Mouse (Mus musculus) CH12.LX (cell line): ENCODE measurements around the gene App. TPM values are rescaled to one million over a fixed set of nuclear protein-coding genes. Genes with fewer than 3 reads are reported as not detected.

Experiments
- DNase-seq: peaks from one replicate; pipeline ENCODE4 v3.0.0-alpha.2; 2013; ENCODE audit errors: extremely low read depth
- H3K27ac ChIP-seq: 2 replicates; pipeline ENCODE4 v1.5.1; 2012; ENCODE audit warnings: low read depth, mild to moderate bottlenecking, control low read depth, moderate library complexity; ENCODE audit not compliant: insufficient read depth
- H3K27me3 ChIP-seq: replicated peaks from 2 replicates; pipeline ENCODE3; 2012; ENCODE audit warnings: inconsistent platforms
- H3K36me3 ChIP-seq, 2 experiments: replicated peaks in 1 of 2; 2 replicates each; pipeline versions ENCODE3 to v1.6.1; 2012; ENCODE audit warnings: inconsistent platforms in 1 of 2, low read length in 1 of 2, mild to moderate bottlenecking in 1 of 2, mixed read lengths in 1 of 2, moderate library complexity in 1 of 2; ENCODE audit not compliant: control insufficient read depth in 1 of 2, insufficient read depth in 1 of 2
- H3K4me1 ChIP-seq, 2 experiments: 2 replicates each; pipeline ENCODE4 v1.6.1; 2012; ENCODE audit warnings: inconsistent platforms in 1 of 2, moderate library complexity in 1 of 2; ENCODE audit not compliant: insufficient read depth in 2 of 2, control insufficient read depth in 1 of 2
- H3K4me2 ChIP-seq: 2 replicates; pipeline ENCODE4 v1.6.1; 2012; ENCODE audit warnings: low read depth, mild to moderate bottlenecking, control low read depth; ENCODE audit not compliant: poor library complexity, insufficient read depth, severe bottlenecking
- H3K4me3 ChIP-seq, 3 experiments: fragments of 150-350 bp in 1 of 3; sonication (generic) in 1 of 3; replicated peaks in 1 of 3; 2 replicates each; pipeline versions ENCODE3 to v1.5.1; 2011 to 2012; ENCODE audit warnings: low read depth in 2 of 3, low read length in 2 of 3, mild to moderate bottlenecking in 2 of 3, moderate library complexity in 2 of 3, control low read depth in 1 of 3, improper control_type of control experiment in 1 of 3, inconsistent platforms in 1 of 3, mixed read lengths in 1 of 3; ENCODE audit not compliant: poor library complexity in 1 of 3
- H3K79me2 ChIP-seq: replicated peaks from 2 replicates; pipeline ENCODE4 v1.6.1; 2012; ENCODE audit warnings: mild to moderate bottlenecking, moderate library complexity; ENCODE audit not compliant: control insufficient read depth, poor library complexity, insufficient read depth, severe bottlenecking; ENCODE audit errors: extremely low read depth
- H3K9ac ChIP-seq: 2 replicates; pipeline ENCODE4 v1.6.1; 2012; ENCODE audit warnings: low read depth, mild to moderate bottlenecking, control low read depth, moderate library complexity; ENCODE audit not compliant: insufficient read depth
- H3K9me3 ChIP-seq: replicated peaks from 2 replicates; pipeline ENCODE3; 2012; ENCODE audit warnings: low read length, inconsistent platforms, mixed read lengths
- CHD1 ChIP-seq: IDR thresholded peaks from 2 replicates; pipeline ENCODE4 v1.6.1; 2012; ENCODE audit warnings: low read depth, low read length, improper control_type of control experiment, inconsistent platforms
- CHD2 ChIP-seq: IDR thresholded peaks from 2 replicates; pipeline ENCODE4 v1.6.1; 2011; ENCODE audit warnings: low read length, improper control_type of control experiment
- CTCF ChIP-seq, 2 experiments: IDR thresholded peaks in 1 of 2; conservative IDR thresholded peaks in 1 of 2; 2 replicates each; pipeline ENCODE4 v1.5.1; 2011 to 2012; ENCODE audit warnings: low read depth in 2 of 2, low read length in 2 of 2, improper control_type of control experiment in 1 of 2, inconsistent platforms in 1 of 2, mild to moderate bottlenecking in 1 of 2, moderate library complexity in 1 of 2
- E2F4 ChIP-seq: IDR thresholded peaks from 2 replicates; pipeline ENCODE4 v1.6.1; 2011; ENCODE audit warnings: low read depth, low read length, improper control_type of control experiment; ENCODE audit not compliant: insufficient replicate concordance
- JUND ChIP-seq: conservative IDR thresholded peaks from 2 replicates; pipeline ENCODE4 v1.6.1; 2011; ENCODE audit warnings: low read depth, low read length, improper control_type of control experiment
- NELFE ChIP-seq: IDR thresholded peaks from 2 replicates; pipeline ENCODE4 v1.6.1; 2011; ENCODE audit warnings: low read depth, low read length, improper control_type of control experiment
- POLR2A ChIP-seq: IDR thresholded peaks from 2 replicates; pipeline ENCODE4 v1.6.1; 2011; ENCODE audit warnings: low read depth, mild to moderate bottlenecking, improper control_type of control experiment, low read length
- POLR2AphosphoS2 ChIP-seq: IDR thresholded peaks from 2 replicates; pipeline ENCODE4 v1.6.1; 2011; ENCODE audit warnings: low read depth, low read length, improper control_type of control experiment
- RAD21 ChIP-seq: IDR thresholded peaks from 2 replicates; pipeline ENCODE4 v1.6.1; 2011; ENCODE audit warnings: low read depth, mild to moderate bottlenecking, low read length, improper control_type of control experiment, moderate library complexity
- RCOR1 ChIP-seq: conservative IDR thresholded peaks from 2 replicates; pipeline ENCODE4 v1.6.1; 2012; ENCODE audit warnings: low read depth, mild to moderate bottlenecking, inconsistent platforms, low read length, improper control_type of control experiment
- SIN3A ChIP-seq: IDR thresholded peaks from 2 replicates; pipeline ENCODE4 v1.6.1; 2012; ENCODE audit warnings: low read length, improper control_type of control experiment, inconsistent platforms
- TCF12 ChIP-seq: IDR thresholded peaks from 2 replicates; pipeline ENCODE4 v1.6.1; 2014; ENCODE audit warnings: low read depth, mild to moderate bottlenecking, inconsistent platforms, low read length, improper control_type of control experiment
- UBTF ChIP-seq: IDR thresholded peaks from 2 replicates; pipeline ENCODE4 v1.6.1; 2012; ENCODE audit warnings: low read depth, mild to moderate bottlenecking, inconsistent platforms, low read length, improper control_type of control experiment, moderate library complexity
- USF1 ChIP-seq: IDR thresholded peaks from 2 replicates; pipeline ENCODE4 v1.6.1; 2014; ENCODE audit warnings: low read depth, mild to moderate bottlenecking, inconsistent platforms, low read length, improper control_type of control experiment
- ZKSCAN1 ChIP-seq: IDR thresholded peaks from 2 replicates; pipeline ENCODE4 v1.6.1; 2012; ENCODE audit warnings: low read depth, inconsistent platforms, low read length, improper control_type of control experiment, borderline replicate concordance
- dilution Hi-C: fragments of 300-500 bp; cut with MboI; formaldehyde crosslinking; loops from 2 replicates; pipeline ENCODE4 v1.14.3; 2020; ENCODE audit warnings: low sequenced_read_pairs; ENCODE audit not compliant: extremely low pct_unique_long_range_greater_than_20kb, extremely low pct_ligation_motif_present
- in situ Hi-C: fragments of 300-500 bp; cut with MboI; formaldehyde crosslinking; loops from 3 replicates; pipeline ENCODE4 v1.14.3; 2019; ENCODE audit warnings: low sequenced_read_pairs, low pct_ligation_motif_present, low pct_unique_long_range_greater_than_20kb, mixed read lengths
- polyA plus RNA-seq: library from polyadenylated mRNA; unstranded; fragments of >175 nt; gene quantifications from 2 replicates; pipeline ENCODE4 v1.2.1, GENCODE M21; 2012; ENCODE audit warnings: low read depth; ENCODE audit not compliant: insufficient read length
- total RNA-seq, 2 experiments: library from RNA; depleted of rRNA; stranded (reverse); fragments of 300-350 nt in 1 of 2; fragments of >200 nt in 1 of 2; gene quantifications; 2 replicates each; pipeline ENCODE4 v1.2.3; 2012 to 2014

The App gene
- total and polyA plus RNA-seq, 3 experiments, result 31.1 to 99.2 (median 84.1) TPM

- TF ChIP-seq RAD21 (no peak; the same call in 1 of the 2 replicates), TCF12 (peak; percentile 84), E2F4 (no peak), CHD1 (peak; percentile 78; the same call in 1 of the 2 replicates), CTCF (conservative IDR thresholded peaks at IDR 0.05 in 1 of 2, IDR thresholded peaks at IDR 0.05 in 1 of 2; ENCODE audit: low read depth in 2 of 2, low read length in 2 of 2) (no peak), JUND (peak; percentile 91), USF1 (no peak)
Measured at GRCm38 (mm10) chr16:85152457-85152856, 21.1 kb downstream of the App start (continued).

GRCm38 (mm10) chr16:85151681-85152080 lies 21.9 kb downstream of the App start:
- in situ Hi-C loops, result no loop called here

DNA sequence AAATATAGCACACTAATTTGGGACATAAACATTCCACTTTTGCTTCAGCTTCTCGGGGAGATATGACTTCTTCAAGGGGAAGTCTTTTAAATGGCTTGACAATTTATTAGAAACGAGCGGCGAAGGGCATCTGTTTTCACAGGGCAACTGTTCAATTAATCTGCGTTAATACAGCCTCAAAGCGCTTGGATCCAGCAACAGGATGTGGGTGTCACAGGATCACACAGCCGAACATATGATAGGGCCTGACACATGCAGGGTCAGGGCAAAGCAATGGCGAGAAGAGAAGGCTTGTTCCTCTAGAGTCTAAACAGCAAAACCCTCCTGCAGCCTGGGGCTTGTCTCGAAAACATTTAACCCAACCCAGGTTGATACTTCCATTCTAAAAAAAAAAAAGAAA lies 22.7 kb downstream of the App start:
- H3K9ac ChIP-seq, result peak overlapping the region; percentile 99
- H3K4me3 ChIP-seq, result peak overlapping the region; percentile 51 to 70 (median 56)
- peak overlapping the region; percentile 64 for H3K4me2 ChIP-seq
- peaks cover 60% of the 10 kb centered on the region for H3K79me2 ChIP-seq
- in situ Hi-C loops, result no loop called here
- TF ChIP-seq ZKSCAN1 (no peak), SIN3A (peak; percentile 24; the same call in 1 of the 2 replicates), UBTF (0 out of 2 replicates have a peak, but pooled peaks have one; percentile 17)
- H3K4me1 ChIP-seq, result peaks cover 9 to 55% of the 10 kb centered on the region in 2 experiments
- H3K9me3 ChIP-seq, result peaks cover 12% of the 10 kb centered on the region
- peak overlapping the region; percentile 79 for H3K27ac ChIP-seq
- dilution Hi-C loops, result no loop called here
- no peak for DNase-seq
- no peaks in the 10 kb centered on the region for H3K27me3 ChIP-seq
- H3K36me3 ChIP-seq, result peaks cover 19 to 51% of the 10 kb centered on the region in 2 experiments

More at GRCm38 (mm10) chr16:85151681-85152080, 21.9 kb downstream of the App start:
- H3K27ac ChIP-seq, result peak overlapping the region; percentile 92
- H3K79me2 ChIP-seq, result peaks cover 65% of the 10 kb centered on the region
- no peak for DNase-seq
- H3K4me2 ChIP-seq, result peak overlapping the region; percentile 85
- TF ChIP-seq POLR2AphosphoS2 (0 out of 2 replicates have a peak, but pooled peaks have one; percentile 24), SIN3A (peak; percentile 2; the same call in 1 of the 2 replicates), RCOR1 (no peak), CHD2 (no peak), POLR2A (peak; percentile 5; the same call in 1 of the 2 replicates), NELFE (0 out of 2 replicates have a peak, but pooled peaks have one; percentile 26)
- TF ChIP-seq, all 38 proteins: peak for 4
- dilution Hi-C loops, result no loop called here
- H3K4me3 ChIP-seq, result peak overlapping the region; percentile 41 to 70 (median 43)
- H3K4me1 ChIP-seq, result peaks cover 9 to 60% of the 10 kb centered on the region in 2 experiments
- H3K9ac ChIP-seq, result peak overlapping the region; percentile 99
- H3K9me3 ChIP-seq, result peaks cover 5% of the 10 kb centered on the region
- no peaks in the 10 kb centered on the region for H3K27me3 ChIP-seq
- peaks cover 25 to 57% of the 10 kb centered on the region in 2 experiments for H3K36me3 ChIP-seq
